Mouse (Mus musculus) liver, embryonic 11.5 days (tissue): ENCODE data around the gene Hrasls5. TPM values are rescaled to one million over a fixed set of nuclear protein-coding genes. Genes with fewer than 3 reads are reported as not detected.
A peak's percentile ranks its signal among the peaks of the same experiment; 100 is the strongest.

Experiments
- ATAC-seq: fragments of 200-750 bp; cut with Nextera tagmentation; replicated peaks from 2 replicates; pipeline ENCODE4 v1.8.0; 2017; ENCODE audit warnings: moderate number of reproducible peaks, mild to moderate bottlenecking, moderate TSS enrichment, moderate library complexity; ENCODE audit not compliant: low FRiP score
- DNase-seq: peaks from one replicate; pipeline ENCODE4 v3.0.0-alpha.2; 2017; ENCODE audit warnings: low spot score
- H3K27ac ChIP-seq: fragments of 300-500 bp; sonication (generic); 2 replicates; pipeline ENCODE4 v1.5.1; 2014; ENCODE audit warnings: mild to moderate bottlenecking, low read depth, low read length, control low read depth
- H3K27me3 ChIP-seq: fragments of 300-500 bp; sonication (generic); replicated peaks from 2 replicates; pipeline ENCODE4 v1.6.1; 2014; ENCODE audit warnings: low read length, mixed read lengths; ENCODE audit not compliant: control insufficient read depth, insufficient read depth
- H3K36me3 ChIP-seq: fragments of 300-500 bp; sonication (generic); 2 replicates; pipeline ENCODE4 v1.6.1; 2014; ENCODE audit warnings: mild to moderate bottlenecking, low read length, moderate library complexity, mixed read lengths; ENCODE audit not compliant: control insufficient read depth, insufficient read depth
- H3K4me1 ChIP-seq: fragments of 300-500 bp; sonication (generic); replicated peaks from 2 replicates; pipeline ENCODE4 v1.6.1; 2014; ENCODE audit warnings: low read length, mixed read lengths; ENCODE audit not compliant: control insufficient read depth, insufficient read depth
- H3K4me2 ChIP-seq: fragments of 300-500 bp; sonication (generic); 2 replicates; pipeline ENCODE4 v1.6.1; 2014; ENCODE audit warnings: mild to moderate bottlenecking, control low read depth, moderate library complexity
- H3K4me3 ChIP-seq: fragments of 300-500 bp; sonication (generic); 2 replicates; pipeline ENCODE4 v1.5.1; 2014; ENCODE audit warnings: low read depth, low read length, control low read depth
- H3K9ac ChIP-seq: fragments of 300-500 bp; sonication (generic); 2 replicates; pipeline ENCODE4 v1.6.1; 2014; ENCODE audit warnings: low read depth, low read length, control low read depth
- H3K9me3 ChIP-seq: fragments of 300-500 bp; sonication (generic); 2 replicates; pipeline ENCODE4 v1.6.1; 2016; ENCODE audit warnings: low read length, inconsistent platforms, mixed read lengths; ENCODE audit not compliant: control insufficient read depth
- WGBS: fragments of 180-500 bp; shearing (Covaris S2); extraction: QIAGEN DNeasy Blood & Tissue Kit; methylation state at CpG from one replicate; pipeline ENCODE4 v1.1.7; 2014; 5-methylcytosine and 5-hydroxymethylcytosine counted together
- polyA plus RNA-seq: library from polyadenylated mRNA; unstranded; fragments of >200 nt; fragmentation: Nextera tagmentation; extraction: Ambion mirVana; gene quantifications from 2 replicates; pipeline ENCODE4 v1.2.1, GENCODE M21; 2014

The Hrasls5 gene
- polyA plus RNA-seq: not detected in 2 replicates

DNA sequence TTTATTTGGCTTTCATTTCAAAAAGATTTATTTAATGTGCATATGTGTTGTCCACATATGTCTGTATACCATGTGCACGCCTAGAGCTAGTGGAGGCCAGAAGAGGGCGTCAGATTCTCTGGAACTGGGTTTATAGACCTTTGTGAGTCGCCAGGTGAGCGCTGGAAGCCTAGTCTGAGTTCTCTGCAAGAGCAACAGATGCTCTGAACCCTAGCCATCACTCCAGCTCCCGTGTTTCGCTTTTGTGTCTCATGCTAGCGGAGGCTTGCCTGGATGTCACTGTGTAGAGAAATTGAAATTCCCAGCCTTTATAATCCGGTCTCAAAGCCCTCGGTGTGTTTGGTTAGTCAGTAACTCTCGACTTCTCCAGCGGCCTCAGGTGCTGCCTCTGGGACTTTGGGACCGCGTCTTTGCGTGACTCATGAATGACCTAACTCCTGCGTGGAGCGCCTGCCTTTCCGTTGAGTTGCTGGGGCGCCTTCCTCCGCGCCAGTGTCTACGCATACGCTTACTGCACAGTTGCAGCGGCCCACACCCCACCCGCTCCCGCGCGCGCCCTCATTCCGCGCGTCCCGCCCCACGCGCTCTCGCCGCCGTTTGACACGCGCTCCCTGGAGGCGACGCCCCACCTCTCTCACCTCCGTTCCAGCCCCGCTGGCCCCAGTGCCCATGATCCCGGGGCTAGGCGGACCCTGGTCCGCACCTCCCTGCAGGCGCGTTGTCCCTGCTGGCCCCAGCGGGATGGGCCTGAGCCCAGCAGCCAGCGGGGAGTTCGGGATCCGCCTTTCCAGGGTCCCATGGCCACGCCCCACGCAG, at the start of gene Hrasls5:
Gene Hrasls5 (plus strand): TSS at position 600 of the 816 bp plus-strand sequence.
- H3K9ac ChIP-seq: no peak within 1 kb of the TSS
- no peak within 1 kb of the TSS for H3K27ac ChIP-seq
- H3K36me3 ChIP-seq: no peaks in the 10 kb centered on the region
- peaks cover 31% of the 10 kb centered on the region for H3K27me3 ChIP-seq
- no peaks in the 10 kb centered on the region for H3K9me3 ChIP-seq
- ATAC-seq (no peak), DNase-seq (no peak)
- peak within 1 kb of the TSS; percentile 46 for H3K4me3 ChIP-seq
- H3K4me1 ChIP-seq: peaks cover 3% of the 10 kb centered on the region; the same call in 1 of the 2 replicates
- 5% methylated on average over 54 of the region's 54 CpGs for WGBS
- H3K4me2 ChIP-seq: peak within 1 kb of the TSS; percentile 80

DNA sequence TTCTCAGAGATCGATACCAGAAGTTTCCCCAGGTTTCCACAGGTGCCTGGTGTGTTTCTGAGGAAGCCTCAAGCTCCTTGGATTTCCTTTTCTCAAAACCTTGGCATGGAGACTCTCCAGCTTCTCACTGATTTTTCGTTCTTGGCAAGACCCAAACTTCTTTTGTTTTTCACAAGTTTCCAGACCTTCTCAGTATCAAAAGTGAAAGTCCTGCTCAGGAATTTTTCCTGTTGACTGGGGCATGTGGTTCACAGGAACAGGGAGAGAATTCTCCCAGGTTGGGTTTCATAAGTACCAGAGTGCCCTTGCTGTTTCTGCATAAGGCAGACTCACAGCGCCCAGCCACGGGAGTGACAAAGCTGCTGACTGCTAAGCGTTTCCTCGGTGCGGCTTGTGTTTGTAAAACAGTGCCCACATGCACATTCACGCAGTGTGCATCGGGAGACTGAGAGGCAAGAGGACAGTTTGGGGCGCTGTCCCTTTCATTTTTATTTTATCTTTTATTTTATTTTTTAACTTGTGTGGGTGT, 49.7 kb upstream of the Hrasls5 start:
- DNase-seq: no peak
- no peak for ATAC-seq
- Histone ChIP-seq H3K27ac (no peak overlapping the region), H3K27me3 (no peaks in the 10 kb centered on the region), H3K36me3 (no peaks in the 10 kb centered on the region), H3K4me2 (no peak overlapping the region), H3K9ac (no peak overlapping the region), H3K4me1 (peaks cover 5% of the 10 kb centered on the region; the same call in 1 of the 2 replicates), H3K9me3 (no peaks in the 10 kb centered on the region), H3K4me3 (no peak overlapping the region)
- WGBS: 84% methylated on average over 10 of the region's 10 CpGs

DNA sequence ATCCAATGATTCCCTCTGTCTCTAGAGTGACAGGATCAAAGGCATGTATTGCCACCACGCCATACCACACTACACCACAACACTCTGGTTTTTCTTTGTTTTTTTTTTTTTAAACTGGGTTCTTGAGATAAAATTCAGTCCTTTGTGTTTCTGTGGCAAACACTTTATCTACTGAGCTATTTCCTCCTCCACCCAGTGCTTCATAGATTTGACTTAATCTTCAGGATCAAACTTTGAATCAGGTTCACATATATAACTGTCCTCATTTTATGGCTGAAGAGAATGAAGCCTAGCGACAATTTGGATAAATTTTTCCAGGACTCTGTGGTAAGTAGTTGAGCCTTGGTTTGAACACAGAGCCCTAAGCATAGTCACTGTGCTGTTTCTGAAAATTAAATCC, 48.7 kb upstream of the Hrasls5 start:
- Histone ChIP-seq H3K9me3 (no peaks in the 10 kb centered on the region), H3K27me3 (no peaks in the 10 kb centered on the region), H3K4me1 (peaks cover 5% of the 10 kb centered on the region; the same call in 1 of the 2 replicates), H3K27ac (no peak overlapping the region), H3K4me2 (no peak overlapping the region), H3K9ac (no peak overlapping the region), H3K36me3 (no peaks in the 10 kb centered on the region), H3K4me3 (no peak overlapping the region)
- ATAC-seq (no peak), DNase-seq (no peak)
- 73% methylated on average over 2 of the region's 2 CpGs for WGBS

DNA sequence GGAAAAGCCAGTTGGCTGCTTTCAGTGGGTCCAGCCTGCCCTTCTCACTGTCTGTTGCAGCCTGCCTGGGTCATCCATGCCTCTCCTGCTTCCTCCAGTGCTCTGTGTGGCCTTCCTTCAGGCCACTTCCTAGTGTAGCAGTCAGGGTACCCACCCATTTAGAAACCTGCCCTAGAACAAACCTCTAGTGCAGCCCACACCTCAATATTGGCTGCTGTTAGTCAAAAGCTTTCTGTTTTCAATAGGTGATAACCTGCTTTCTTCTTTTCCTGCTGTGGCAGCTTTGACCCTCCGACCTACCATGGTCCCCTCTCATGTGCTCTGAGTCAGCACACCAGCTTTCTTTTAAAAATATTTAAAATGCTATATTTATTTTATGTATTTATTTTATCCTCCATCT, 47.9 kb upstream of the Hrasls5 start:
- ATAC-seq (no peak), DNase-seq (no peak)
- Histone ChIP-seq H3K36me3 (no peaks in the 10 kb centered on the region), H3K4me3 (no peak overlapping the region), H3K4me2 (no peak overlapping the region), H3K4me1 (peaks cover 5% of the 10 kb centered on the region; the same call in 1 of the 2 replicates), H3K9me3 (no peaks in the 10 kb centered on the region), H3K27me3 (no peaks in the 10 kb centered on the region), H3K27ac (no peak overlapping the region), H3K9ac (no peak overlapping the region)
- 70% methylated on average over 1 of the region's 1 CpGs for WGBS

DNA sequence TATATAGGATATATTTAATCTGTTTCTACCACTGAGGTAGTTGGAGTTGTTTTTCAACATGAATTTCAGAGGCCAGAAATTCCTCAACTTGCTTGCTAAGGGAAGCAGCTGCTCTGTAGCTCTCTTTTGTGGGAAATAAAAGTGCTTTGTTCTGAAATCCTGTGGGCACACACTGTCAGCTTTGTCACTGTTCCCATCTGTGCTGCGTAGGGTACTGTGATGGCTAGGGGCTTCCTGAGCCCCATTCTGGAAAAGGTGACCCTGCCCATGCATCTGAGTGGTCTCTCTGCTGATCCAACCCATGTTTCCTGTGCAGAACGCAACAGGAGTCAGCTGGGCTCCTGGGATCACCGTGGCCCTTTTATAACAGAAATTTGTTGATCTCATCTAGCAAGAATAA, 45.5 kb upstream of the Hrasls5 start:
- Histone ChIP-seq H3K4me2 (no peak overlapping the region), H3K4me3 (no peak overlapping the region), H3K36me3 (no peaks in the 10 kb centered on the region), H3K27ac (no peak overlapping the region), H3K9me3 (no peaks in the 10 kb centered on the region), H3K27me3 (no peaks in the 10 kb centered on the region), H3K9ac (no peak overlapping the region), H3K4me1 (peaks cover 5% of the 10 kb centered on the region; the same call in 1 of the 2 replicates)
- 79% methylated on average over 3 of the region's 3 CpGs for WGBS
- no peak for DNase-seq
- ATAC-seq: no peak

DNA sequence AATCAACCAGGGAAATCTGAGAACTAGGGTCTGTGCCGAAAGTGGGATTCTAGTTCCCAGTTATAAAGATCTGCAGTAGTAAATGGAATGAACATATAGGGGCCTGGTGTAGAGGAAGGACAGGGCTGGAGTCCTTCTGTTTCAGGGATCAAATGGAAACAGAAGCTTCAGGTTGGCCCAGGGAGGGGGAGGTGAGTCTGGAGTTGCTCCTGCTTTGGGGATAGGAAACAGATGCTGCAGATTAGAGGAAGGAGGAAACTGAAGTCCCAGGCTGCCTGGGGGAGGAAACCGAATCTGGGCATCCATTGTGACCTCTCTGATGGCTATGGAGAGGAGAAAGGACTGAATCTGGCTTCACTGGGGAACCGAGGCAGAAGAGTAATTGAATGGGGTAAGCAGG, 44.0 kb upstream of the Hrasls5 start:
- H3K4me3 ChIP-seq: no peak overlapping the region
- peaks cover 2% of the 10 kb centered on the region; the same call in 1 of the 2 replicates for H3K4me1 ChIP-seq
- no peaks in the 10 kb centered on the region for H3K9me3 ChIP-seq
- ATAC-seq (no peak), DNase-seq (no peak)
- no peaks in the 10 kb centered on the region for H3K27me3 ChIP-seq
- H3K4me2 ChIP-seq: no peak overlapping the region
- 39% methylated on average over 3 of the region's 3 CpGs for WGBS
- H3K9ac ChIP-seq: no peak overlapping the region
- H3K36me3 ChIP-seq: no peaks in the 10 kb centered on the region
- H3K27ac ChIP-seq: no peak overlapping the region

DNA sequence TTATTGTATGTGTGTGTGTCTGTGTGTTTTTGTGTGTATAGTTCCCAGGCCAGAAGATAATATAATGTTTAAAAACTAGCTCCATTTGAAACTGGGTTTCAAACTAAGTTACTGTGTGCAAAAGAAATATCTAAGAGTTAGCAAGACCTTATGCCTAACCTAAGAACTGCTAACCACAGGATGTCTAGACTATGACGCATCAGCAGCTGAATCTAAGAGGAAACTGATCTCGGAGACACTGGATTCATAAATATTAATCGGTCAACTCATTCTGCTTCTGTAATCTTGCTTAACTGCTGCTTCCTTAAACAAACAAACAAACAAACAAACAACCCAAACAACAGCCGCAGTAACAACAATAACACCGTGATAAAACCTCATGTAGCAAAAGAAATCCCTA, 42.7 kb upstream of the Hrasls5 start:
- no peak overlapping the region for H3K4me2 ChIP-seq
- H3K9me3 ChIP-seq: no peaks in the 10 kb centered on the region
- ATAC-seq: no peak
- no peaks in the 10 kb centered on the region for H3K36me3 ChIP-seq
- no peak for DNase-seq
- no peak overlapping the region for H3K27ac ChIP-seq
- no peak overlapping the region for H3K9ac ChIP-seq
- 72% methylated on average over 5 of the region's 5 CpGs for WGBS
- H3K27me3 ChIP-seq: no peaks in the 10 kb centered on the region
- H3K4me1 ChIP-seq: no peaks in the 10 kb centered on the region
- no peak overlapping the region for H3K4me3 ChIP-seq

DNA sequence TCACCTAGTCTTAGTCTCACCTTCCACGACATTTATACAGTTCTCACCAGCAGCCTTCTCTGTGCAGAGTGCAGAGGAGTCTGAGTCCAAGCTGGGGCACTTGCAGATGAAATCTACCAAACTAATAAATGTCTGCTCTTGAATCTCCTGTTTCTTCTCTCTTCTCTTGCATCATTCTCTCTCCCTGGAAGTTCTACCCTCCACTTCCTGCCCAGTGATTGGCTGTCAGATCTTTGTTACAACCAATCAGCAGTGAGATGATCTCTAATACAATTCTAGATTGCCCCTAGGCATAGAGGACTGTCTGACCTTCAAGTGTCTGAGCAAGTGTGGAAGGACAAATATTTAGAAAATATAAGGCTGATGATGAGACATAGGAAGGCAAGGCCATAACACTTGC, 36.2 kb upstream of the Hrasls5 start:
- Histone ChIP-seq H3K36me3 (no peaks in the 10 kb centered on the region), H3K9ac (no peak overlapping the region), H3K9me3 (no peaks in the 10 kb centered on the region), H3K27ac (no peak overlapping the region), H3K4me3 (no peak overlapping the region), H3K27me3 (no peaks in the 10 kb centered on the region), H3K4me1 (no peaks in the 10 kb centered on the region), H3K4me2 (no peak overlapping the region)
- ATAC-seq (no peak), DNase-seq (no peak)
- 63% methylated on average over 1 of the region's 1 CpGs for WGBS

DNA sequence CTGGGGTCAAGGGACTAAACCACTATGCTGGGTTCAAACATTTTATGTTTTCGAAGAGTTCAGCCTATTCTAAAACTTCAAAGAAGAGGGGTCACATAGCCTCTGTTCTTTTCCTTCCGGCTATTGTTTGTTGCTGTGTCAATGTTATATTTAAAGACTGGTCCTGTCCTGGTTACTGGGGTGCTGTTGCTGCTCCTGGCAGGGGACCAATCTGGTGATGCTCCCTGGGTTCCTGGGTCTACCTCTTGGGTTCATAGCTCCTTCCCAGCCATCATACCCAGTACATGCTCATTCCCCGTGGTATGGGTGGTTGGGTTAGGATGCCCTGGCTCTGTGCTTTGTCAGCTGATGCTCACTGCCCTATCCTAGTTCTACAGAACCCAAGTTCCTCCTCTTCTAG, 34.6 kb upstream of the Hrasls5 start:
- DNase-seq (no peak), ATAC-seq (no peak)
- Histone ChIP-seq H3K9ac (no peak overlapping the region), H3K4me3 (no peak overlapping the region), H3K4me1 (no peaks in the 10 kb centered on the region), H3K36me3 (no peaks in the 10 kb centered on the region), H3K4me2 (no peak overlapping the region), H3K27ac (no peak overlapping the region), H3K27me3 (no peaks in the 10 kb centered on the region), H3K9me3 (no peaks in the 10 kb centered on the region)
- 79% methylated on average over 3 of the region's 3 CpGs for WGBS
